Mouse (Mus musculus): ENCODE data around the gene Usp32. TPM values are rescaled to one million over a fixed set of nuclear protein-coding genes. Genes with fewer than 3 reads are reported as not detected.

The Usp32 gene
- polyA plus RNA-seq, 1 experiment from 2014 or later: 7.9 TPM

DNA sequence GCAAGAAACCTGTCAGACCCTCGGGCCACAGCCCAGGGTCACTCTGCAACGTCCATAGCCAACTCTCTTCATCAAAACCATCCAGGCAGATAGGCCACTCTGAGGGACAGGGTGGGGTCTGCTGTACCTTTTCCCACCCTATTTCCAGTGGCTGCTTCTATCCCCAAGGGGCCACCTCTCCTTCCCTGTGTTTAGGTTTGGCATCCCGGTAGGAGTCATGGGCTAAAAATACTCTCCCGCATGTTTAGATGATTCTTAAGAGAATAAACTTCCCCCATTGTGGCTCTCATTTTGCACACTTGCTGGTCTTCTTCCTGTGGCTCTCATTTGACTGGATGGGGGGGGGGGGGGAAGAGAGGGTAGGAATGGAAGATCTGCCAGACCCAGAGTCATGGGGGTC lies 171.7 kb downstream of the Usp32 start:
- ATAC-seq (ENCODE audit: insufficient read depth, low FRiP score, low TSS enrichment) (no peak), DNase-seq (ENCODE audit: low spot score) (no peak)
- WGBS: 87% methylated on average over 4 of the region's 4 CpGs
- H3K4me3 ChIP-seq (ENCODE audit: low read depth, low read length): no peak overlapping the region
- H3K9me3 ChIP-seq (ENCODE audit: control insufficient read depth, low read length): no peaks in the 10 kb centered on the region
- H3K36me3 ChIP-seq (ENCODE audit: control insufficient read depth, insufficient read depth, low read length): no peaks in the 10 kb centered on the region
- no peaks in the 10 kb centered on the region for H3K27me3 ChIP-seq (ENCODE audit: control insufficient read depth, insufficient read depth, low read length)
- H3K27ac ChIP-seq (ENCODE audit: low read depth, low read length): no peak overlapping the region
- no peak overlapping the region for H3K9ac ChIP-seq (ENCODE audit: low read length)
- no peak overlapping the region for H3K4me2 ChIP-seq (ENCODE audit: low read depth)
- H3K4me1 ChIP-seq (ENCODE audit: control insufficient read depth, insufficient read depth, low read length): peaks cover 8% of the 10 kb centered on the region

DNA sequence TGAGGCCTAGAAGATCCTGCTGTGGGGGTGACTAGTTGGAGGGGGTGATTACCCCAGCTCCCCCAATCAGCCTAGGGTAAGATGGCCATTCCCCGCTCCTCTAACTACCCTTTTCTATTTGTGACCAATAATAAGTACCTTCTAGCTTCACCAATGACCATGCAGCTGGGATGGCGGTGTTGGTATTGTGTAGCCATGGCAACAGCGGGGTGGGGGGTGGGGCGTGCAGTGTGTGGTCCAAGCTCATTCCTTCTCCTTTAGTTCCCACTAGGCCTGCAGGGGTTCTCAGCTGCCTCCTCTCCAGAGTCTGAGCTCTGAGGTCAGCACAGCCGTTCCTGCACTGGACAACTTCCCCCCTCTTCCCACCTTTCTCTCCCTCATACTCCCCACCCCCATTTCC lies 172.8 kb downstream of the Usp32 start:
- Histone ChIP-seq H3K9me3 (ENCODE audit: control insufficient read depth, low read length) (no peaks in the 10 kb centered on the region), H3K4me2 (ENCODE audit: low read depth) (no peak overlapping the region), H3K4me3 (ENCODE audit: low read depth, low read length) (no peak overlapping the region), H3K27ac (ENCODE audit: low read depth, low read length) (no peak overlapping the region), H3K9ac (ENCODE audit: low read length) (no peak overlapping the region), H3K36me3 (ENCODE audit: control insufficient read depth, insufficient read depth, low read length) (no peaks in the 10 kb centered on the region), H3K27me3 (ENCODE audit: control insufficient read depth, insufficient read depth, low read length) (no peaks in the 10 kb centered on the region), H3K4me1 (ENCODE audit: control insufficient read depth, insufficient read depth, low read length) (peaks cover 8% of the 10 kb centered on the region)
- WGBS: 10% methylated on average over 5 of the region's 5 CpGs
- ATAC-seq (ENCODE audit: insufficient read depth, low FRiP score, low TSS enrichment) (no peak), DNase-seq (ENCODE audit: low spot score) (peak; percentile 76)

DNA sequence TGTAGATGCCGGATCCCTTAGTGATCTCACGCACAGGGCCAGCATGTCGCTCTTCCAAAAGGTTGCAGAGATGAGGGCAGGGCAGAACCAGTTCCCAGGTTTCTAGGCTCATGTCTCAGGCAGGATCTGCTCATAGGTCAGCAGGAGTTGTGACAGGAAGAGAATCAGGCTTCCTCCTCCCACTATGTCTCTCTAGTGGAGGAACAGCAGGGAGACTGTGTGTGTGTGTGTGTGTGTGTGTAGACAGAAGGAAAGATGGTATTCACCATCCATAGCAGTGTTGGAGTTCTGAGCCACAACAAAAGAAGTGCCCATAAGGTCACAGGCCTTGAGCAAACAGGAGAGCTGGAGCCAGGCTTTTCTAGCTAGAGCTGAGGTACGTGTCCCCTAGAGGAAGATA lies 173.3 kb downstream of the Usp32 start:
- H3K9me3 ChIP-seq (ENCODE audit: control insufficient read depth, low read length): no peaks in the 10 kb centered on the region

DNA sequence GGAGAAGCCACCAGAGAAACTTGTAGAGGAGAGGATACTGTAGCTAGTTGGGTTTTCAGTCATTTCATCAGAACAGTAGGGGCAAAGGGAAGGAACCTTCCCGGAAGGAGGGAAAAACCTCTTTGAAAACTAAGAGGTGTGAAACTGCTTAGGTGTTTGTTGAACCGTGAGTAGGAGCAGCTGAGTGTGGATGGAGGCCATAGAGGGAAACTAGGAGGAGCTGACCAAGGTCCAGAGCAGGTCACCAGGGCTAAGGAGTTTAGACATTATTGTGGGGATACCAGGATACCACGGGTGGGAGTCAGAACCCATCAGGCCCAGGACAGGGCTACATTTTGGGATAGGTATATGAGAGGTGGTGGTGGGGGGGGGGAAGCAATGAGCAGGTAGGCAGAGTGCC lies 176.4 kb downstream of the Usp32 start:
- DNase-seq (ENCODE audit: low spot score): no peak
- Histone ChIP-seq H3K27ac (ENCODE audit: low read depth, low read length) (no peak overlapping the region), H3K9ac (ENCODE audit: low read length) (no peak overlapping the region), H3K4me2 (ENCODE audit: low read depth) (no peak overlapping the region), H3K4me1 (ENCODE audit: control insufficient read depth, insufficient read depth, low read length) (peaks cover 8% of the 10 kb centered on the region), H3K9me3 (ENCODE audit: control insufficient read depth, low read length) (no peaks in the 10 kb centered on the region), H3K4me3 (ENCODE audit: low read depth, low read length) (no peak overlapping the region), H3K36me3 (ENCODE audit: control insufficient read depth, insufficient read depth, low read length) (no peaks in the 10 kb centered on the region), H3K27me3 (ENCODE audit: control insufficient read depth, insufficient read depth, low read length) (peaks cover 7% of the 10 kb centered on the region)
- ATAC-seq (ENCODE audit: insufficient read depth, low FRiP score, low TSS enrichment): no peak
- 79% methylated on average over 3 of the region's 3 CpGs for WGBS

More for the DNA sequence above, 173.3 kb downstream of the Usp32 start:
- Histone ChIP-seq H3K4me3 (ENCODE audit: low read depth, low read length) (no peak overlapping the region), H3K27me3 (ENCODE audit: control insufficient read depth, insufficient read depth, low read length) (no peaks in the 10 kb centered on the region), H3K4me1 (ENCODE audit: control insufficient read depth, insufficient read depth, low read length) (peaks cover 8% of the 10 kb centered on the region), H3K36me3 (ENCODE audit: control insufficient read depth, insufficient read depth, low read length) (no peaks in the 10 kb centered on the region), H3K4me2 (ENCODE audit: low read depth) (no peak overlapping the region), H3K9ac (ENCODE audit: low read length) (no peak overlapping the region), H3K27ac (ENCODE audit: low read depth, low read length) (no peak overlapping the region)
- no peak for DNase-seq (ENCODE audit: low spot score)
- no peak for ATAC-seq (ENCODE audit: insufficient read depth, low FRiP score, low TSS enrichment)
- 65% methylated on average over 4 of the region's 4 CpGs for WGBS

DNA sequence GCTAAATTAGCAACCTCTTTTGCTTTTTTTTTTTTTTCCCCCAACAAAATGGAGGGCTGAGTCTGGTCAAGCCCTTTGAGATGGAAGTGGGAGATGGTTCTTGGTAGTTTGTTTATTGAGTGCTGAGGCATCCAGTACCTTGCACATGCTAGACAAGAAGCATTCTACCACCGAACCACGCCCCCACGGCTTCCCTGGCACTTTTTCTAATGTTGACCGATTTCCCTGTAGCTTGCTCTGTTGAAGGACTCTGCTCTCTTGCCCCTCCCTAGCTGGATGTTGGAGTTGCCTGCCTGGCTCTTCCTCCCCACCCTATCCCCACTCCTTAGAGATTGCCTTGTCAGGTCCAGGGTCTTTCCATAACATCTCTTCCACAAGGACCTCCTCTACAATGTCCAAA lies 177.4 kb downstream of the Usp32 start:
- DNase-seq (ENCODE audit: low spot score): no peak
- no peak overlapping the region for H3K4me3 ChIP-seq (ENCODE audit: low read depth, low read length)
- H3K4me2 ChIP-seq (ENCODE audit: low read depth): no peak overlapping the region
- no peaks in the 10 kb centered on the region for H3K9me3 ChIP-seq (ENCODE audit: control insufficient read depth, low read length)
- ATAC-seq (ENCODE audit: insufficient read depth, low FRiP score, low TSS enrichment): no peak
- WGBS: 90% methylated on average over 4 of the region's 4 CpGs
- no peak overlapping the region for H3K9ac ChIP-seq (ENCODE audit: low read length)
- H3K27ac ChIP-seq (ENCODE audit: low read depth, low read length): no peak overlapping the region
- peaks cover 13% of the 10 kb centered on the region for H3K4me1 ChIP-seq (ENCODE audit: control insufficient read depth, insufficient read depth, low read length)
- H3K27me3 ChIP-seq (ENCODE audit: control insufficient read depth, insufficient read depth, low read length): peaks cover 17% of the 10 kb centered on the region
- no peaks in the 10 kb centered on the region for H3K36me3 ChIP-seq (ENCODE audit: control insufficient read depth, insufficient read depth, low read length)

DNA sequence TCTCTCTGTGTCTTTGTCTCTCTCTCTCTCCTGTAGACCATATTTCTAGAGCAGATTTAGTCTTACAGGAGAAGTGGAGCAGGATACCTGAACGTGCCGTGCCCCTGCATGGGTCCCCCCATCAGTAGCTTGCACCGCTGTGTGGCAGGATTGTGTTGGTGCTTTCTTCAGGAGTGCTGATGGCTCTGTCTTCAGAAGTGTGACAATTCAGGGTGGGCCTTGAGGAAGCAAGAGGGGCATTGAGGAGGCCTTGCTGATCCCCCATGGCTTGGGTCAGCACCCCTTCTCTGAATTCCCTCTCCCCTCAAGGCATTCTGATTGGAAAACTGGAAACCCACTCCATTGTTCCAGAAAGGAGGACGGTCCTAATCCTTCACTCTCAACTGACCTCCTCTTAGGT lies 178.4 kb downstream of the Usp32 start:
- Histone ChIP-seq H3K9ac (ENCODE audit: low read length) (no peak overlapping the region), H3K27me3 (ENCODE audit: control insufficient read depth, insufficient read depth, low read length) (peaks cover 25% of the 10 kb centered on the region), H3K4me2 (ENCODE audit: low read depth) (no peak overlapping the region), H3K27ac (ENCODE audit: low read depth, low read length) (no peak overlapping the region), H3K4me3 (ENCODE audit: low read depth, low read length) (no peak overlapping the region), H3K4me1 (ENCODE audit: control insufficient read depth, insufficient read depth, low read length) (peaks cover 7% of the 10 kb centered on the region; the same call in 1 of the 2 replicates), H3K36me3 (ENCODE audit: control insufficient read depth, insufficient read depth, low read length) (no peaks in the 10 kb centered on the region), H3K9me3 (ENCODE audit: control insufficient read depth, low read length) (no peaks in the 10 kb centered on the region)
- no peak for DNase-seq (ENCODE audit: low spot score)
- no peak for ATAC-seq (ENCODE audit: insufficient read depth, low FRiP score, low TSS enrichment)
- WGBS: 94% methylated on average over 4 of the region's 4 CpGs

DNA sequence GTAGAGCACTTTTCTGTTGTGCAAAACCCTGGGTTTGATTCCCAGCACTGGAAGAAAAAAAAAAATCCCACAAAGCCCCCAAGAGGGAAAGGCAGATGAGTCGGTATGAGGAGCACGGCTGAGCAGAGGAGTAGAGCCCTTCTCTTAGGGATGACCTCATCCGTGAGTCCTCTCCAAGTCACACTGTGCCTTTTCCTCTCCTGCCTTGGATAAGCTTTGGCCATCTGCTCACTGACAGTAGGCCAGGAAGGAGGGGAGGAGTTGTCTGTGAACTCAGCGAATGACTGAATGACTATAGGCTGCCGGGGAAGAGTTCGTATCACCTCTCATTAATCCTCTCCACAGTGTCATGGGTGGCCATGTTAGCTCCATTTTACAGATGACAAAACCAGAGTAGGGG lies 179.2 kb downstream of the Usp32 start:
- no peak overlapping the region for H3K4me3 ChIP-seq (ENCODE audit: low read depth, low read length)
- peaks cover 26% of the 10 kb centered on the region for H3K27me3 ChIP-seq (ENCODE audit: control insufficient read depth, insufficient read depth, low read length)
- H3K4me2 ChIP-seq (ENCODE audit: low read depth): no peak overlapping the region
- no peaks in the 10 kb centered on the region for H3K36me3 ChIP-seq (ENCODE audit: control insufficient read depth, insufficient read depth, low read length)
- H3K9me3 ChIP-seq (ENCODE audit: control insufficient read depth, low read length): no peaks in the 10 kb centered on the region
- 79% methylated on average over 6 of the region's 6 CpGs for WGBS
- DNase-seq (ENCODE audit: low spot score) (no peak), ATAC-seq (ENCODE audit: insufficient read depth, low FRiP score, low TSS enrichment) (no peak)
- H3K9ac ChIP-seq (ENCODE audit: low read length): no peak overlapping the region
- no peak overlapping the region for H3K27ac ChIP-seq (ENCODE audit: low read depth, low read length)
- H3K4me1 ChIP-seq (ENCODE audit: control insufficient read depth, insufficient read depth, low read length): peaks cover 7% of the 10 kb centered on the region; the same call in 1 of the 2 replicates

DNA sequence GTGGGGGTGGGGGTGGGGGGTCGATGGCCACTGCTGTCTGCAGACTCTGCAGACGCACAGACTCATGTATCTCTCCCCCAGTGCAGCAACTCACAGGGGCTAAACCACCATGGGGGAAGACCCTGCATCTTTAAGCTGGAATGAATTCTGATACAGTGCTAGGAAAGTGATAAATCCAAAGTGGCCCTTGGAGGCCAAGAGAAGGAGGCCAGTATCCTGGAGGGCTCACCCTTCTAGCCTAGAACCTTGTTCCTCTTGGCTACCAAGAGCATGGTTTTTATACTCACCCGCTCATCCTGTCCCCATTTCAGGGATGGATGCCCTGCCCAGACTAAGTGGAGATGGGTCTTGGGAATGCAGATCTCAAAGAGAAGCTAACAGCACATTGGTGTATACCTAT lies 179.7 kb downstream of the Usp32 start:
- Histone ChIP-seq H3K4me1 (ENCODE audit: control insufficient read depth, insufficient read depth, low read length) (peaks cover 7% of the 10 kb centered on the region; the same call in 1 of the 2 replicates), H3K9ac (ENCODE audit: low read length) (no peak overlapping the region), H3K36me3 (ENCODE audit: control insufficient read depth, insufficient read depth, low read length) (no peaks in the 10 kb centered on the region), H3K4me3 (ENCODE audit: low read depth, low read length) (no peak overlapping the region), H3K4me2 (ENCODE audit: low read depth) (no peak overlapping the region), H3K9me3 (ENCODE audit: control insufficient read depth, low read length) (no peaks in the 10 kb centered on the region), H3K27me3 (ENCODE audit: control insufficient read depth, insufficient read depth, low read length) (peaks cover 26% of the 10 kb centered on the region), H3K27ac (ENCODE audit: low read depth, low read length) (no peak overlapping the region)
- ATAC-seq (ENCODE audit: insufficient read depth, low FRiP score, low TSS enrichment) (no peak), DNase-seq (ENCODE audit: low spot score) (no peak)
- 40% methylated on average over 3 of the region's 3 CpGs for WGBS

DNA sequence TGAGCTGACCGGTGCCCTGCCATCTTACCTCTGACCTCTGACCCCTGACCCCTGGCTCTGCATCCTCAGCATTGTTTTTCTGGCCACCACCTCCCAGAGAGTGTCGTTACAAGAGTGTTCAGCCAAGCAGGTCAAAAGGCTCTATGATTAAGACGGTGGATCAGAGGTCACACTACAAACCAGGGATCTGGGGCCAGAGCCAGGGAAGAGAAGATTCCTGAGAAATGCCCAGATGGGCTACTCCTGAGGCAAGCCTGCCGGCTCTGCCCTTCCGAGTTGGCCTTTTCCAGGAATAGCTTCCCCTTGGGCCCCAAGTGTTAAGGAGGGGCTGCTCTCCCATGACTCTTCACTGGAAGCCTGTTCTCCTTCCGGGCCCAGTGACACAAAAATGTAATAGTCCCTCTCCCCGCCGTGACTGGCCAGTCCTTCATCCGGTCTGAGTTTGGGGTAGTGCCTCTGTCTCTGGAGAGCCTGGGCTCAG lies 180.2 kb downstream of the Usp32 start:
- H3K4me3 ChIP-seq (ENCODE audit: low read depth, low read length): no peak overlapping the region
- H3K27ac ChIP-seq (ENCODE audit: low read depth, low read length): no peak overlapping the region
- H3K36me3 ChIP-seq (ENCODE audit: control insufficient read depth, insufficient read depth, low read length): no peaks in the 10 kb centered on the region
- H3K4me2 ChIP-seq (ENCODE audit: low read depth): no peak overlapping the region
- DNase-seq (ENCODE audit: low spot score) (no peak), ATAC-seq (ENCODE audit: insufficient read depth, low FRiP score, low TSS enrichment) (no peak)
- H3K27me3 ChIP-seq (ENCODE audit: control insufficient read depth, insufficient read depth, low read length): peaks cover 26% of the 10 kb centered on the region
- H3K9ac ChIP-seq (ENCODE audit: low read length): no peak overlapping the region
- WGBS: 3% methylated on average over 9 of the region's 9 CpGs
- H3K4me1 ChIP-seq (ENCODE audit: control insufficient read depth, insufficient read depth, low read length): peaks cover 7% of the 10 kb centered on the region; the same call in 1 of the 2 replicates
- no peaks in the 10 kb centered on the region for H3K9me3 ChIP-seq (ENCODE audit: control insufficient read depth, low read length)

Data from neural tube, embryonic 11.5 days (tissue).